ENCODE assay signal across 21 mouse cellular contexts in genomic region chr5:106763283-106763682, GRCm38 (mm10).
DNase-seq lines count a peak whose midpoint lies in the region; ATAC-seq and TF ChIP-seq lines count a peak whose summit lies in the region.
"Had no signal": no experiment of that assay in that cellular context is flagged by ENCODE, and none has a peak within 500 bp of the region (broad histone marks: within the 10 kb centered on the region; RNA-seq: fewer than 3 reads in every experiment).

No protein-coding gene starts in this region.

- H3K27ac ChIP-seq in hindbrain, embryonic 12.5 days = no peak overlapping the region
- H3K27ac ChIP-seq in hindbrain, embryonic 14.5 days = no peak overlapping the region
- no peak overlapping the region for H3K27ac ChIP-seq in limb, embryonic 11.5 days (replicated peaks; ENCODE audit: low read depth, low read length)
- no peak overlapping the region for H3K27ac ChIP-seq in limb, embryonic 10.5 days
- no peak overlapping the region for H3K27ac ChIP-seq in hindbrain, postnatal 0 days
- H3K27ac ChIP-seq in neural tube, embryonic 12.5 days = no peak overlapping the region
- H3K27ac ChIP-seq: forebrain, embryonic 10.5 days had no signal

- TF ChIP-seq CTCF in hindbrain, postnatal 0 days (IDR thresholded peaks at IDR 0.05; ENCODE audit: low read depth) = no peak

- ATAC-seq in hindbrain, embryonic 12.5 days (ENCODE audit: low FRiP score) = 0 out of 2 replicates have a peak, but pooled peaks have one; percentile 35
- ATAC-seq in hindbrain, embryonic 14.5 days (ENCODE audit: low FRiP score) = no peak
- ATAC-seq in limb, embryonic 11.5 days (ENCODE audit: insufficient number of reproducible peaks, low FRiP score, low TSS enrichment, low read depth) = 0 out of 2 replicates have a peak, but pooled peaks have one; percentile 44
- ATAC-seq in hindbrain, postnatal 0 days = peak; percentile 68; the same call in 1 of the 2 replicates
- ATAC-seq in neural tube, embryonic 12.5 days (ENCODE audit: low FRiP score, low read depth) = 0 out of 2 replicates have a peak, but pooled peaks have one; percentile 50
- ATAC-seq in granulocyte monocyte progenitor cell, adult 5-6 weeks (replicated peaks; ENCODE audit: poor library complexity, severe bottlenecking) = no peak
- ATAC-seq: midbrain, embryonic 16.5 days had no signal

- peaks cover 9% of the 10 kb centered on the region for H3K27me3 ChIP-seq in hindbrain, embryonic 12.5 days
- H3K27me3 ChIP-seq in hindbrain, embryonic 14.5 days (ENCODE audit: control insufficient read depth, insufficient read depth, low read length) = peaks cover 4% of the 10 kb centered on the region; the same call in 1 of the 2 replicates
- H3K27me3 ChIP-seq in limb, embryonic 11.5 days (ENCODE audit: control insufficient read depth, insufficient read depth, low read length) = no peaks in the 10 kb centered on the region
- H3K27me3 ChIP-seq in limb, embryonic 10.5 days (ENCODE audit: low read depth, poor library complexity, severe bottlenecking) = peaks cover 13% of the 10 kb centered on the region
- peaks cover 1% of the 10 kb centered on the region; the same call in 1 of the 2 replicates for H3K27me3 ChIP-seq in hindbrain, postnatal 0 days (ENCODE audit: insufficient read depth, low read length)
- 0 out of 2 replicates have a peak, but pooled peaks cover 6% of the 10 kb centered on the region for H3K27me3 ChIP-seq in neural tube, embryonic 12.5 days (replicated peaks)

- DNase-seq in hindbrain, embryonic 14.5 days (ENCODE audit: low spot score) = no peak
- no peak for DNase-seq in limb, embryonic 11.5 days (ENCODE audit: low spot score)
- DNase-seq in limb, embryonic 10.5 days (ENCODE audit: low spot score) = no peak
- peak; percentile 14 for DNase-seq in hindbrain, postnatal 0 days (ENCODE audit: low spot score)
- DNase-seq: cerebellum, adult 18-20 months; cerebellum, postnatal 25 days; embryo, embryonic 11 days; gastrocnemius, postnatal 10 days; heart, adult 18-20 months; heart, postnatal 36 days; kidney, adult 11 months; kidney, postnatal 25 days; layer of hippocampus, adult 9-11 months; liver; lung, postnatal 14 days; right cerebral cortex, postnatal 25 days had no signal

- H3K4me3 ChIP-seq in hindbrain, embryonic 12.5 days = no peak overlapping the region
- no peak overlapping the region for H3K4me3 ChIP-seq in hindbrain, embryonic 14.5 days (replicated peaks; ENCODE audit: low read length)
- H3K4me3 ChIP-seq in limb, embryonic 11.5 days (ENCODE audit: low read depth, low read length) = no peak overlapping the region
- H3K4me3 ChIP-seq in limb, embryonic 10.5 days = no peak overlapping the region
- H3K4me3 ChIP-seq in hindbrain, postnatal 0 days (ENCODE audit: low read length) = no peak overlapping the region
- H3K4me3 ChIP-seq in neural tube, embryonic 12.5 days = no peak overlapping the region
- H3K4me3 ChIP-seq: forebrain, embryonic 10.5 days had no signal

- no peaks in the 10 kb centered on the region for H3K9me3 ChIP-seq in hindbrain, embryonic 12.5 days (replicated peaks)
- no peaks in the 10 kb centered on the region for H3K9me3 ChIP-seq in hindbrain, embryonic 14.5 days (ENCODE audit: control insufficient read depth, low read length)
- H3K9me3 ChIP-seq in limb, embryonic 11.5 days (ENCODE audit: control insufficient read depth, low read length) = no peaks in the 10 kb centered on the region
- no peaks in the 10 kb centered on the region for H3K9me3 ChIP-seq in limb, embryonic 10.5 days (replicated peaks)
- H3K9me3 ChIP-seq in hindbrain, postnatal 0 days (ENCODE audit: low read length) = no peaks in the 10 kb centered on the region
- no peaks in the 10 kb centered on the region for H3K9me3 ChIP-seq in neural tube, embryonic 12.5 days
- H3K9me3 ChIP-seq: forebrain, embryonic 10.5 days had no signal

- 0 out of 2 replicates have a peak, but pooled peaks cover 6% of the 10 kb centered on the region for H3K4me1 ChIP-seq in hindbrain, embryonic 12.5 days
- H3K4me1 ChIP-seq in hindbrain, embryonic 14.5 days (replicated peaks; ENCODE audit: control insufficient read depth, insufficient read depth, low read length) = no peaks in the 10 kb centered on the region
- H3K4me1 ChIP-seq in limb, embryonic 11.5 days (ENCODE audit: control insufficient read depth, insufficient read depth, low read length) = peaks cover 3% of the 10 kb centered on the region; the same call in 1 of the 2 replicates
- H3K4me1 ChIP-seq in limb, embryonic 10.5 days = peaks cover 10% of the 10 kb centered on the region
- H3K4me1 ChIP-seq in hindbrain, postnatal 0 days (ENCODE audit: insufficient read depth, low read length) = no peaks in the 10 kb centered on the region
- H3K4me1 ChIP-seq in neural tube, embryonic 12.5 days = peaks cover 5% of the 10 kb centered on the region; the same call in 1 of the 2 replicates

- H3K4me2 ChIP-seq in hindbrain, embryonic 12.5 days (replicated peaks) = no peak overlapping the region
- H3K4me2 ChIP-seq in hindbrain, embryonic 14.5 days (replicated peaks) = no peak overlapping the region
- H3K4me2 ChIP-seq in limb, embryonic 11.5 days (ENCODE audit: low read depth, severe bottlenecking) = no peak overlapping the region
- H3K4me2 ChIP-seq in hindbrain, postnatal 0 days (ENCODE audit: low read depth, low read length) = no peak overlapping the region
- no peak overlapping the region for H3K4me2 ChIP-seq in neural tube, embryonic 12.5 days (replicated peaks)

- no peaks in the 10 kb centered on the region for H3K36me3 ChIP-seq in hindbrain, embryonic 12.5 days
- H3K36me3 ChIP-seq in hindbrain, embryonic 14.5 days (replicated peaks; ENCODE audit: control insufficient read depth, insufficient read depth) = no peaks in the 10 kb centered on the region
- no peaks in the 10 kb centered on the region for H3K36me3 ChIP-seq in limb, embryonic 11.5 days (ENCODE audit: control insufficient read depth, insufficient read depth, low read length)
- H3K36me3 ChIP-seq in limb, embryonic 10.5 days = no peaks in the 10 kb centered on the region
- no peaks in the 10 kb centered on the region for H3K36me3 ChIP-seq in hindbrain, postnatal 0 days (ENCODE audit: insufficient read depth, low read length)
- H3K36me3 ChIP-seq in neural tube, embryonic 12.5 days = no peaks in the 10 kb centered on the region
- H3K36me3 ChIP-seq: forebrain, embryonic 10.5 days had no signal

- no peak overlapping the region for H3K9ac ChIP-seq in hindbrain, embryonic 12.5 days
- H3K9ac ChIP-seq in hindbrain, embryonic 14.5 days = no peak overlapping the region
- no peak overlapping the region for H3K9ac ChIP-seq in limb, embryonic 11.5 days (ENCODE audit: low read length)
- H3K9ac ChIP-seq in hindbrain, postnatal 0 days (replicated peaks; ENCODE audit: low read length) = no peak overlapping the region
- no peak overlapping the region for H3K9ac ChIP-seq in neural tube, embryonic 12.5 days

- 49% methylated on average over 3 of the region's 3 CpGs for WGBS in hindbrain, embryonic 12.5 days
- WGBS in hindbrain, embryonic 14.5 days = 44% methylated on average over 3 of the region's 3 CpGs
- 31% methylated on average over 3 of the region's 3 CpGs for WGBS in limb, embryonic 11.5 days
- WGBS in limb, embryonic 10.5 days = 45% methylated on average over 3 of the region's 3 CpGs
- WGBS in hindbrain, postnatal 0 days = 40% methylated on average over 3 of the region's 3 CpGs
- 42% methylated on average over 3 of the region's 3 CpGs for WGBS in neural tube, embryonic 12.5 days

Comparison
In these comparisons a context has a peak if more than half of its experiments do, and no peak if none do; other contexts are left out.
1. ATAC-seq: peak in hindbrain, embryonic 12.5 days (single experiment), limb, embryonic 11.5 days (single experiment), hindbrain, postnatal 0 days (single experiment) and neural tube, embryonic 12.5 days (single experiment); none in hindbrain, embryonic 14.5 days (single experiment) and granulocyte monocyte progenitor cell, adult 5-6 weeks (single experiment).